Mouse (Mus musculus) embryonic facial prominence, embryonic 12.5 days (tissue): ENCODE data around the gene Gtpbp1. TPM values are rescaled to one million over a fixed set of nuclear protein-coding genes. Genes with fewer than 3 reads are reported as not detected.

Experiments
- polyA plus RNA-seq: library from polyadenylated mRNA; unstranded; fragments of >200 nt; fragmentation: Nextera tagmentation; extraction: Ambion mirVana; gene quantifications from 2 replicates; pipeline ENCODE4 v1.2.1, GENCODE M21; 2016

Gene Gtpbp1
- polyA plus RNA-seq, 1 experiment from 2014 or later: 41.5 TPM

Other genes starting within 250 kb of the Gtpbp1 start
- 148 and 160 TPM in 2 replicates for gene Csnk1e, start 235.3 kb upstream of the Gtpbp1 start, polyA plus RNA-seq
- 0.10 TPM in 1 of 2 replicates, not detected in the other for gene Kcnj4, start 185.6 kb upstream of the Gtpbp1 start, polyA plus RNA-seq
- gene Kdelr3, start 174.4 kb upstream of the Gtpbp1 start, polyA plus RNA-seq: 41.5 and 42.0 TPM in 2 replicates
- 72.0 and 73.1 TPM in 2 replicates for gene Ddx17, start 144.1 kb upstream of the Gtpbp1 start, polyA plus RNA-seq
- 1.3 and 1.5 TPM in 2 replicates for gene Dmc1, start 85.7 kb upstream of the Gtpbp1 start, polyA plus RNA-seq
- gene Fam227a, start 31.9 kb upstream of the Gtpbp1 start, polyA plus RNA-seq: 2.6 and 2.9 TPM in 2 replicates
- gene Cby1, start 31.6 kb upstream of the Gtpbp1 start, polyA plus RNA-seq: 59.9 and 60.3 TPM in 2 replicates
- 229 and 235 TPM in 2 replicates for gene Tomm22, start 20.0 kb upstream of the Gtpbp1 start, polyA plus RNA-seq
- 30.1 and 32.7 TPM in 2 replicates for gene Josd1, start 2.9 kb upstream of the Gtpbp1 start, polyA plus RNA-seq
- 6.0 and 6.2 TPM in 2 replicates for gene Sun2, start 51.7 kb downstream of the Gtpbp1 start, polyA plus RNA-seq
- gene Dnal4, start 87.0 kb downstream of the Gtpbp1 start, polyA plus RNA-seq: 69.9 and 70.3 TPM in 2 replicates
- gene Nptxr, start 113.9 kb downstream of the Gtpbp1 start, polyA plus RNA-seq: 4.1 and 4.6 TPM in 2 replicates
- 0.60 TPM in 1 of 2 replicates, not detected in the other for gene Npcd, start 143.4 kb downstream of the Gtpbp1 start, polyA plus RNA-seq
- 31.5 and 32.6 TPM in 2 replicates for gene Cbx6, start 143.8 kb downstream of the Gtpbp1 start, polyA plus RNA-seq
- 8.4 and 10.0 TPM in 2 replicates for gene Apobec3, start 200.8 kb downstream of the Gtpbp1 start, polyA plus RNA-seq